Mouse (Mus musculus) forebrain, embryonic 10.5 days (tissue): ENCODE data around the gene Dnajb5. TPM values are rescaled to one million over a fixed set of nuclear protein-coding genes. Genes with fewer than 3 reads are reported as not detected.

Experiments used
- DNase-seq: peaks from one replicate; pipeline ENCODE4 v3.0.0-alpha.2; 2017; ENCODE audit warnings: low spot score; ENCODE audit errors: extremely low spot score
- H3K27ac ChIP-seq: fragments of 300-500 bp; sonication (generic); 2 replicates; pipeline ENCODE4 v1.5.1; 2016; ENCODE audit warnings: mild to moderate bottlenecking
- H3K27me3 ChIP-seq: fragments of 300-500 bp; sonication (generic); 2 replicates; pipeline ENCODE4 v1.6.1; 2016; ENCODE audit warnings: mild to moderate bottlenecking; ENCODE audit not compliant: poor library complexity, severe bottlenecking
- H3K36me3 ChIP-seq: fragments of 300-500 bp; sonication (generic); replicated peaks from 2 replicates; pipeline ENCODE4 v1.6.1; 2016; ENCODE audit warnings: mild to moderate bottlenecking, moderate library complexity
- H3K4me1 ChIP-seq: fragments of 300-500 bp; sonication (generic); 2 replicates; pipeline ENCODE4 v1.6.1; 2016
- H3K4me3 ChIP-seq: fragments of 300-500 bp; sonication (generic); 2 replicates; pipeline ENCODE4 v1.5.1; 2016; ENCODE audit warnings: mild to moderate bottlenecking, moderate library complexity
- H3K9me3 ChIP-seq: fragments of 300-500 bp; sonication (generic); 2 replicates; pipeline ENCODE4 v1.6.1; 2016; ENCODE audit warnings: mild to moderate bottlenecking, moderate library complexity
- WGBS: fragments of 180-500 bp; shearing (Covaris S2); methylation state at CpG from one replicate; pipeline ENCODE4 v1.1.7; 2016; 5-methylcytosine and 5-hydroxymethylcytosine counted together
- polyA plus RNA-seq: library from polyadenylated mRNA; unstranded; fragments of >200 nt; fragmentation: Nextera tagmentation; extraction: Ambion mirVana; gene quantifications from 2 replicates; pipeline ENCODE4 v1.2.1, GENCODE M21; 2016

Dnajb5 gene
- polyA plus RNA-seq: 11.5 and 16.2 TPM in 2 replicates

DNA sequence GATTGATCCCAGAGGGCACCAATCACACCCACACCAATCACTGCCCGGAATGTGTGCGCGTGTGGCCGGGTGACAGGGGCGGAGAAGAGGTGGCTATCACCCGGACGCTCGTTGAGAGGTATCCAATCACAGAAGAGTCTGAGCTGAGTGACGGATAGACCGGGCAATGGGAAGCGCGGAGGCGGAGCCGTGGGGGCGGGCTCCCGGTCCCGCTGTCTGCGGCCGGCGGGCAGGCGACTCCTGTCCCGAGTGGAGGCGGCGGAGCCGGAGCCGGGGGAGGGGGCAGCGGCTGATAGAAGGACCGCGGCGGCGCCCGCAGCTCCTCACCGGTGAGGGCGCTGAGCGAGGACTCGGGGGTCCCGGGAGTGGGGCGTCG is at the start of gene Dnajb5:
Gene Dnajb5 (plus strand): TSS at position 139 of the 376 bp plus-strand sequence.
- peaks cover 85% of the 10 kb centered on the region for H3K4me1 ChIP-seq
- WGBS: 1% methylated on average over 39 of the region's 39 CpGs
- peaks cover 28% of the 10 kb centered on the region for H3K27me3 ChIP-seq
- DNase-seq: peak; percentile 95
- peak within 1 kb of the TSS; percentile 90 for H3K4me3 ChIP-seq
- H3K27ac ChIP-seq: peak within 1 kb of the TSS; percentile 98
- peaks cover 11% of the 10 kb centered on the region for H3K36me3 ChIP-seq
- H3K9me3 ChIP-seq: no peaks in the 10 kb centered on the region

DNA sequence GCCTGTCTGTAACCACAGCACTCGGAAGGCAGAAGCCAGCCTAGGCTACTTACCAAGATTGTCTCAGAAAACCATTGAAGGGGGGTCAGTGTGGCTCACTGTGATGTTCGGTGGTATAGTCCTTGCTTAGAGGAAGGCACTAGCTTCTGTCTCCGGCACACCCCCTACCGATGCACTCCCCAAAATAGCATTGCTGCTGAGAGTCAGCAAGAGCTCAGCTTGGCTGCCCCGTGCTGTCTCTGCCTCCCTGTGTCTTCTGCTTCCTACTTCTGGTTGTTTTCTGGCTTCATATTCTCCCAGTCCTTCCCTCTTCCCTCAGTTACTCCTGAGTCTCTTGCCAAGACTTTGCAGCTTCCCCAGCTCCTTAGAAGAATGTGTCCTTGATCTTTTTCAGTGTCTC is 48.7 kb upstream of the Dnajb5 start:
- Histone ChIP-seq H3K4me1 (peaks cover 13% of the 10 kb centered on the region), H3K27ac (no peak overlapping the region), H3K9me3 (no peaks in the 10 kb centered on the region), H3K27me3 (peaks cover 6% of the 10 kb centered on the region; the same call in 1 of the 2 replicates), H3K36me3 (no peaks in the 10 kb centered on the region), H3K4me3 (no peak overlapping the region)
- DNase-seq: no peak
- WGBS: 69% methylated on average over 5 of the region's 5 CpGs

DNA sequence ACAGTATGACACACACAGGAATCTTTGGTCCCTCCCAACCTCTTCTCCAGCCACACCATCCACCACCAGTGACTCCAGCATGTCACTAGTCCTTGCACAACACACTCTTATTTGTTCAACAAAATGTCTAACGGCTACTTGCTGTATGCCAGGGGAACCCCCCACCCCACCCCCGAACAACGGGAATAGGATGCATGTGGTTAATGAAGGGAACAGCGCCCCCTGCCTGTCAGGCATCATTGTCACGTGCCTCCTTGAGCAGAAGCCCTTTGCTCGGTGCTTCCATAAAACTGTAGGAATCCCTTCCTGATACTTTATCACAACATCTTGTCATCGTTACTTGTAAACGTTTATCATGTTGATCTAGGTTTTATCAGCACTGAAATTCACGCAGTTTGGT is 47.4 kb upstream of the Dnajb5 start:
- 64% methylated on average over 9 of the region's 9 CpGs for WGBS
- H3K4me1 ChIP-seq: peaks cover 13% of the 10 kb centered on the region
- H3K9me3 ChIP-seq: no peaks in the 10 kb centered on the region
- H3K27ac ChIP-seq: no peak overlapping the region
- no peak for DNase-seq
- 0 out of 2 replicates have a peak, but pooled peaks cover 6% of the 10 kb centered on the region for H3K27me3 ChIP-seq
- H3K36me3 ChIP-seq: no peaks in the 10 kb centered on the region
- H3K4me3 ChIP-seq: no peak overlapping the region

DNA sequence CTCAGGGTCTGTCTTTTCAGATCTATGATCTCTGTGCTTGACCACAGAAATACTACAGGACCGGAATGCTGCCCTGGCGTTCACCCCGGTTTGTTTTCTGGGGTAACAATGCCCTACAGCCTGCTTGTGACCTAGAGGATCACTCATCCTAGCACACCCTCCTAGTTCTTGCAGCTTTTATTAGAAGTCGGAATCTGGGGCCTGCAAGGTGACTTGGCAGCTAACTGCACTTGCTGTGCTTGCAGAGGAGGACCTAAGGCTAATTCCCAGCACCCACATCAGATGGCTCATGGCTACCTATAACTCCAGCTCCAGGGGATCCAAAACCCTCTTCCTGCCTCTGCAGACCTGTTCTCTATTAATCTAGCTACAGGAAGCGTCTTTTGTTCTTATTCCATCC is 46.9 kb upstream of the Dnajb5 start:
- no peak for DNase-seq
- H3K4me1 ChIP-seq: peaks cover 13% of the 10 kb centered on the region
- H3K36me3 ChIP-seq: no peaks in the 10 kb centered on the region
- no peaks in the 10 kb centered on the region for H3K9me3 ChIP-seq
- H3K27me3 ChIP-seq: 0 out of 2 replicates have a peak, but pooled peaks cover 6% of the 10 kb centered on the region
- no peak overlapping the region for H3K27ac ChIP-seq
- H3K4me3 ChIP-seq: no peak overlapping the region
- WGBS: 93% methylated on average over 5 of the region's 5 CpGs

DNA sequence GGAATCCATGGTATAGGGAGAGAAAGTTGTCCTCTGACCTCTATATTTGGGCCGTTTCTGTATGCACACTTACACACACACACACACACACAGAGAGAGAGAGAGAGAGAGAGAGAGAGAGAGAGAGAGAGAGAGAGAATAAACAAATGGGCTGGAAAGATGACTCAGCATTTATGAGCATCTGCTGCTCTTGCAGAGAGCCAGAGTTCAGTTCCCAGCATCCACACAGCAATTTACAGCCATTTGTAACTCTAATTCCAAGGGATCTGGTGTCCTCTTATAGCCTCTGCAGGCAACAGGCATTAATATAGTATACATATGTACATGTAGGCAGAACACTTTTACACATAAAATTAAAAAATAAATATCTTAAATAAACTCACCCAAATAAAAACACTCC is 45.7 kb upstream of the Dnajb5 start:
- DNase-seq: no peak
- H3K4me3 ChIP-seq: no peak overlapping the region
- no peak overlapping the region for H3K27ac ChIP-seq
- 88% methylated on average over 1 of the region's 1 CpGs for WGBS
- H3K9me3 ChIP-seq: no peaks in the 10 kb centered on the region
- 0 out of 2 replicates have a peak, but pooled peaks cover 6% of the 10 kb centered on the region for H3K27me3 ChIP-seq
- H3K36me3 ChIP-seq: no peaks in the 10 kb centered on the region
- peaks cover 11% of the 10 kb centered on the region for H3K4me1 ChIP-seq

DNA sequence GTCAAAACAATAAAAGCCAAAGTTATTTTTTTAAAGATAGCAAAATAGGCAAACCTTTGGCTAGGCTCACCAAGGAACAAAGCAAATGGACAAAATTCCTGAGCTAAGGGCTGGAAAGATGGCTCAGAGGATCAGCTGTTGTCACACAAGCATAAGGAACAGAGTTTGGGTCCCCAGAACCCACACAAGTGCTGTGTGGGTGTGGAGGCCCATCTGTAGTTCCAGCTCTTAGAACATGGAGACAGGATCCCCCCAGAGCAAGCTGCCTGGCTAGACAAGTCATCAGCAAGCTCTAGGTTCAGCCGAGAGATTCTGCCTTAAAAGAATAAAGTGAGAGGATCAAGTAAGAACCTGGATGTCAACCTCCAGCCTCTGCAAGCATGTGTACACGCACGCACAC is 45.1 kb upstream of the Dnajb5 start:
- Histone ChIP-seq H3K27me3 (0 out of 2 replicates have a peak, but pooled peaks cover 6% of the 10 kb centered on the region), H3K4me1 (peaks cover 8% of the 10 kb centered on the region), H3K9me3 (no peaks in the 10 kb centered on the region), H3K36me3 (no peaks in the 10 kb centered on the region), H3K27ac (peak overlapping the region; percentile 48; the same call in 1 of the 2 replicates), H3K4me3 (no peak overlapping the region)
- 82% methylated on average over 3 of the region's 3 CpGs for WGBS
- no peak for DNase-seq

DNA sequence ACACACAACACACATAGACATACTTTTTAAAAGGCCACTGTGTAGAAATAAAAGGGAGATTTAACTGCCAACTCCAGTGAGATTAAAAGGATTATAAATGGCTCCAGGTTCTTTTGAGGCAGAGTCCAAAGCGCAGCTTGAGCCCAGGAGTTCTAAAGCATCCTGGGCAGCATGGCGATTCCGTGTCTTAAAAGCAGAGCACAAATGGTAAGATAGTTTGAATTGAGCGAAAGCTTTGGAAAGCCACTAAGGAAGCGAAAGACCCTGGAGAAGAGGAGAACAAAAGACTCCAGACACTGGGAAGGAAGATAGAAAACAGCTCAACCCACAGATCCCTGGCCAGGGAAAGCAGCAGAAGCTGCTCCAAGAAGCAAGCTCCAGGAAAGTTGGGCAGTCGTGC is 44.6 kb upstream of the Dnajb5 start:
- Histone ChIP-seq H3K4me1 (peaks cover 8% of the 10 kb centered on the region), H3K27me3 (0 out of 2 replicates have a peak, but pooled peaks cover 6% of the 10 kb centered on the region), H3K4me3 (no peak overlapping the region), H3K27ac (peak overlapping the region; percentile 13; the same call in 1 of the 2 replicates), H3K9me3 (no peaks in the 10 kb centered on the region), H3K36me3 (no peaks in the 10 kb centered on the region)
- no peak for DNase-seq
- 51% methylated on average over 6 of the region's 6 CpGs for WGBS

DNA sequence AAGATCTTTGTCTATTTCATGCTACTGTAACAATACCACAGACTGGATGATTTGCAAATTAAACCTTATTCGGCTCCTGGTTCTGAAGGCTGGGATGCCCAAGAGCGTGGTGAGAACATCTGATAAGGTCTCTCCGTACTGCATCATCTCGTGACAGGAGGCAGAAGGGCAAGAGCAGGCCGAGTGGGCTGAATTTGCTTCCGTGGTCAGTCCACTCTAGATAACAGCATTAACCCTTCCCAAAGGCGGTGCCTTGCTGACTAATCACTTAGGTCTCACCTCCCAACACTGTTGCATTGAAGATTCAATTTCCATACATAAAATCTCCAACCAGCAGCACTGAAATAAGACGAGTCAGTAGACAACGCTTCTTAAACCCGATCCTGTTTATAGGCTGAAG is 36.2 kb upstream of the Dnajb5 start:
- Histone ChIP-seq H3K27me3 (peaks cover 58% of the 10 kb centered on the region), H3K27ac (no peak overlapping the region), H3K9me3 (no peaks in the 10 kb centered on the region), H3K4me3 (no peak overlapping the region), H3K36me3 (no peaks in the 10 kb centered on the region), H3K4me1 (peaks cover 9% of the 10 kb centered on the region)
- 57% methylated on average over 10 of the region's 10 CpGs for WGBS
- no peak for DNase-seq

DNA sequence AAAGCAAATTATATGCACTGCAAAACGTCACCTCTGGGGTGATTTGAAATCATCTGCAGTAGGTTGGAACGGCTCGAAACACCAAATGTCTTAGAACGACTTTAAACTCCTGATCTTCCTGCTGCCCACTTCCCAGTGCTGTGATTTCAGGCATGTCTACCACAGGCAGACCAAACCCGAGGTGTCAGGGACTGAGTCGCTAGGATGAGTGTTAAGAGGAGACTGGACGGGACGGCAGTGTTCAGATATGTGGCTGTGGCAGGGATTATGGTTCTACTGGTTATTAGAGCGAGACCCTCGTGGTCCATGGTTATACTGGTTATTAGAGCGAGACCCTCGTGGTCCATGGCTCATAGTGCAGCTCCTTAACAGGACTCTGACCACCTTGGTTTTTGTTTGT is 34.3 kb upstream of the Dnajb5 start:
- peaks cover 9% of the 10 kb centered on the region for H3K4me1 ChIP-seq
- no peak overlapping the region for H3K4me3 ChIP-seq
- 86% methylated on average over 12 of the region's 12 CpGs for WGBS
- H3K36me3 ChIP-seq: no peaks in the 10 kb centered on the region
- peaks cover 68% of the 10 kb centered on the region for H3K27me3 ChIP-seq
- no peak for DNase-seq
- H3K9me3 ChIP-seq: no peaks in the 10 kb centered on the region
- H3K27ac ChIP-seq: no peak overlapping the region

DNA sequence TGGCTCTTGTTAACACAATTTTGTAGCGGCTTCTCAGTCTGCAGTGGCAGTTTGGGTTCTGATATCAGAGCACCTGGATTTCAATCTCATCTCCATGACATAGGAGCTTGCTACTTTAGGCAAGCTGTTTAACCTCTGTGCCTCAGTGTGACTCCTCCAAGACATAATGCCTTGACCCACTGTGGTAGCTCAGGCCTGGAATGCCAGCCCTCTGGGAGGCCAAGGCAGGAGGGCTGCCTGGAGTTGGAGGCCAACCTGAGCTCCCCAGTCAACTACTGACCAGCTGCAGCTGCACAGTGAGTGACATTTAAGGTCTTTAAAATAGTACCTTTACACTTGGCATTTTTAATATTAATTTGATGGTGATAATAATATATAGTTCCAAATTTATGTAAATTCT is 33.6 kb upstream of the Dnajb5 start:
- Histone ChIP-seq H3K9me3 (no peaks in the 10 kb centered on the region), H3K4me3 (no peak overlapping the region), H3K27ac (no peak overlapping the region), H3K27me3 (peaks cover 75% of the 10 kb centered on the region), H3K4me1 (peaks cover 9% of the 10 kb centered on the region), H3K36me3 (no peaks in the 10 kb centered on the region)
- DNase-seq: no peak
- WGBS: 68% methylated on average over 1 of the region's 1 CpGs

DNA sequence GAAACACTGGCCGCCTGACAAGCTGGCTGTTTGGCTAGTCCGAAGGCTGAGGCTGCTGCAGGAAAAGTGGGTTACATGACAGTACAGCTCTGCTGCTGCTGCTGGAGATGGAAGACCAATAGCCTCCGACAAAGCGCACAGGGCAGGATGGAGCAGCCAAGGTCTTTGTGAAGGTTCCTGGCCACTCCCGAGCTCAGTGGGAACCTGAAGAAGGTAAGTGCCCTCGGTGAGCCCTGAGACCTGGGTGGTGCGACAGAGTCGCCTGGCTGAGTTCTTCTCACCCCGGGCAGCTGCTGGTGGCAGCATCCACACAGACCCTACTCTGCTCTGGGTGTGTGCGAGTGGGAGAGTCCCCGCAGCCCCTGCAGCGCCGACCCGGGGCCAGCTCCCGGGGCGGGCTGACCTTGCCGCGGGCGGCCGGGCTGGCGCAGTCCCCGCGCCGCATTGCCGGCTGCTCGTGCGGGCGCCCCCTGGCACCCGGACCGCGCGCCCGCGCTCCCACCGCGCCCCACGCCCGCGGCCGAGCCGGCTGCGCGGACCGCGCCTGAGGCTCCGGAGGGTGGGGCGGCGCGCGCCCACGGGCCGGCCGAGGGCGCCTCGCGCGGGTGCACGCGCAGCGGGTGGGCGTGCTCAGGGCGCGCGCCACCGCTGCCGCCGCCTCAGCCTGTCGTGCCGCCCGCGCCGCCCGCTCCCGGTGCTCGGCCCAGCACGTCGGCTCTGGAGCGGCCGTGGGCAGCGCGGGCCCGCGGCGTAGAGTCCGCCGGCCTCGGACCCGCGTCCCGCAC is 32.8 kb upstream of the Dnajb5 start, which contains the start of gene Phf24:
Gene Phf24 (plus strand): TSS at position 44 of the 785 bp plus-strand sequence.
- H3K27ac ChIP-seq: peak within 1 kb of the TSS; percentile 81
- peaks cover 9% of the 10 kb centered on the region for H3K4me1 ChIP-seq
- peaks cover 80% of the 10 kb centered on the region for H3K27me3 ChIP-seq
- DNase-seq: peak; percentile 38
- no peaks in the 10 kb centered on the region for H3K9me3 ChIP-seq
- peak within 1 kb of the TSS; percentile 69 for H3K4me3 ChIP-seq
- no peaks in the 10 kb centered on the region for H3K36me3 ChIP-seq
- 1% methylated on average over 90 of the region's 90 CpGs for WGBS

DNA sequence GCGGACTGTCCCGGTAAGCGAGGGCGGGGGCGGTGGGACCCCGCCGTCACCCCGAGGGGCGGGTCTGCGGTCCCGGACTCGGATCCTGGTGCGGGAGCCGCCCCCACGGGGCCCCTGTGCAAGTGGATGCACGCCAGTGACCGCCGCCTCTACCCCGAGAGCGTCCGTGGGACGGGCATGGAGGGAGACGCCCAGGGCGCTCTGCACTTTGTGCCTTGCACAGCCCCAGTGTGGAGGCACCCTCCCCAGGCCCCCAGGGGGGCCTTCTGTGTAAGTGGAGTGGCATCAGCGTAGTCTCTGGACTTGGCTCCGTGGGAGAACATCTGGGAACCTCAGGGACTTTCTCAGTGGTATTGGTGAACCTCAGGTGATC is 32.2 kb upstream of the Dnajb5 start:
- peaks cover 79% of the 10 kb centered on the region for H3K27me3 ChIP-seq
- peaks cover 9% of the 10 kb centered on the region for H3K4me1 ChIP-seq
- peak overlapping the region; percentile 69 for H3K4me3 ChIP-seq
- peak overlapping the region; percentile 81 for H3K27ac ChIP-seq
- no peak for DNase-seq
- 3% methylated on average over 26 of the region's 26 CpGs for WGBS
- no peaks in the 10 kb centered on the region for H3K36me3 ChIP-seq
- H3K9me3 ChIP-seq: no peaks in the 10 kb centered on the region

DNA sequence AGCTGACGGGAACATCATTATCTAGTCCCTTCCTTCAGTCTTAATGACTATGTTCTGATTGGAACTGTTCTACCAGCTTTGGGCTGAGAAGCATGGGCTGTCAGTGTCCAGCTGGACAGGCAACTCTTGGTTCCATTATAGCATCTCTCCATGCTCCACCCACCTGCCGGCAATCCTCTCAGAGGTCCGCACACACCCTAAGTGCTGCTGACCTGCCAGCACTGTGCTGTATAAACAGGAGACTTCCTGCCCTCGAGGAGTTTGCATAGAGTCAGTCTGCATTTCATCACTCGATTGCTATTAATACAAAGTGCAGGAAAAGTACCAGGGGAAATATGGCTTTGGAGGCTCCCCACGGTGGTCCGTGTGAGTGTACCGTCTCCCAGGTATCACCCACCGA is 28.9 kb upstream of the Dnajb5 start:
- H3K27me3 ChIP-seq: peaks cover 58% of the 10 kb centered on the region
- WGBS: 84% methylated on average over 9 of the region's 9 CpGs
- H3K4me1 ChIP-seq: peaks cover 23% of the 10 kb centered on the region
- H3K27ac ChIP-seq: no peak overlapping the region
- H3K9me3 ChIP-seq: no peaks in the 10 kb centered on the region
- no peak overlapping the region for H3K4me3 ChIP-seq
- H3K36me3 ChIP-seq: no peaks in the 10 kb centered on the region
- no peak for DNase-seq
